Mouse (Mus musculus) G1E (cell line): ENCODE results near the gene Sh3rf3. TPM values are rescaled to one million over a fixed set of nuclear protein-coding genes. Genes with fewer than 3 reads are reported as not detected.
"Not testable (repeated sequence)": the region's sequence is repeated elsewhere in the genome, so short reads cannot be mapped to it uniquely, and the experiment has no call there.

Source experiments
- ATAC-seq: 2 replicates; pipeline ENCODE4 v1.8.0; 2016; ENCODE audit warnings: mild to moderate bottlenecking; ENCODE audit not compliant: insufficient number of reproducible peaks, poor library complexity, low FRiP score, severe bottlenecking; ENCODE audit errors: extremely low read depth
- DNase-seq: peaks from one replicate; pipeline ENCODE4 v3.0.0; 2012; ENCODE audit warnings: low spot score
- H3K27me3 ChIP-seq: 2 replicates; pipeline ENCODE4 v1.6.1; 2012; ENCODE audit warnings: mild to moderate bottlenecking, low read length, inconsistent platforms; ENCODE audit not compliant: insufficient read depth
- H3K36me3 ChIP-seq: replicated peaks from 2 replicates; pipeline ENCODE3; 2012; ENCODE audit warnings: mild to moderate bottlenecking, inconsistent platforms
- H3K4me1 ChIP-seq: 2 replicates; pipeline ENCODE4 v1.6.1; 2012; ENCODE audit warnings: low read depth, low read length, inconsistent platforms, mixed read lengths; ENCODE audit not compliant: insufficient read depth
- H3K4me3 ChIP-seq: 2 replicates; pipeline ENCODE4 v1.5.1; 2012; ENCODE audit warnings: low read depth, mild to moderate bottlenecking, inconsistent platforms, low read length, moderate library complexity, mixed read lengths
- H3K9me3 ChIP-seq: replicated peaks from 2 replicates; pipeline ENCODE4 v1.6.1; 2012; ENCODE audit warnings: inconsistent platforms
- CTCF ChIP-seq: IDR thresholded peaks from 2 replicates; pipeline ENCODE4 v1.5.1; 2012; ENCODE audit warnings: low read depth, low read length, inconsistent platforms, mixed read lengths
- GATA1 ChIP-seq: IDR thresholded peaks from 2 replicates; pipeline ENCODE4 v1.6.1; 2012; ENCODE audit warnings: borderline replicate concordance, low read length, inconsistent platforms, mixed read lengths
- GATA2 ChIP-seq: IDR thresholded peaks from 2 replicates; pipeline ENCODE4 v1.6.1; 2012; ENCODE audit warnings: low read depth, low read length, inconsistent platforms, borderline replicate concordance
- POLR2AphosphoS5 ChIP-seq: IDR thresholded peaks from 2 replicates; pipeline ENCODE4 v1.6.1; 2012; ENCODE audit warnings: low read depth, low read length, inconsistent platforms; ENCODE audit not compliant: insufficient replicate concordance
- TAL1 ChIP-seq: conservative IDR thresholded peaks from 2 replicates; pipeline ENCODE4 v1.6.1; 2012; ENCODE audit warnings: low read depth, low read length, inconsistent platforms, mixed read lengths
- polyA plus RNA-seq: library from polyadenylated mRNA; stranded (reverse); fragments of >175 nt; gene quantifications from 2 replicates; pipeline ENCODE4 v1.2.3, GENCODE M21; 2012
- total RNA-seq, 2 experiments: library from RNA; stranded (forward) in 1 of 2; stranded (reverse) in 1 of 2; fragments of 200-1000 nt in 1 of 2; fragments of >200 nt in 1 of 2; fragmentation: Nextera tagmentation in 1 of 2; gene quantifications; 2 replicates each; pipeline ENCODE4 v1.2.3; 2014 to 2017

Sh3rf3 gene
- total and polyA plus RNA-seq, 3 experiments = 0.22 TPM; not detected in 2

- H3K36me3 ChIP-seq = no peaks in the 10 kb centered on the region
- DNase-seq (no peak), ATAC-seq (no peak)
- no peaks in the 10 kb centered on the region for H3K4me1 ChIP-seq
- no peaks in the 10 kb centered on the region for H3K9me3 ChIP-seq
- TF ChIP-seq POLR2AphosphoS5 (no peak), CTCF (no peak), TAL1 (no peak), GATA2 (no peak), GATA1 (no peak)
- no peak overlapping the region for H3K4me3 ChIP-seq
- H3K27me3 ChIP-seq = no peaks in the 10 kb centered on the region
These were observed 264.8 kb downstream of the Sh3rf3 start for GRCm38 (mm10) chr10:59077909-59078308.

DNA sequence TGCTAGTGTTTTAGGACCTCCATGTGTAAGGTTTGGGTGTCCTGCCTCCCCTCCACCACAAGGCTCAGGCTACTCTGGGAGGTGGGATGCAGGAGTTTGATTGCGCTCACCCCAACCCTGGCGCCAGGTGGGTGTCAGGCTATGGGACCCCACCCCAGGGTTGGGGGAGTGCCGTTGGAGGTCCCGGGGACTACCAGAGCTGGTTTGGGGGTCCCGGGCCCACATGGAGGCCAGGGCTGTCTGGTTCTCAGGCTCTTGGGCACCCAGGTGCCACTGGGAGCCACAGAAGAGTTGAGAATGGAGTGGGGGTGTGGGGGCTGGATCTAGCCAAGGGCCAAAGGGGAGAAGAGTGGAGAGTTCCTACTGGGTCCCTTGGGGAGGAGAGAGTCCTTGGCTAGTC, 272.4 kb downstream of the Sh3rf3 start:
- ATAC-seq (no peak), DNase-seq (no peak)
- TF ChIP-seq POLR2AphosphoS5 = no peak
- Histone ChIP-seq H3K27me3 (no peaks in the 10 kb centered on the region), H3K36me3 (no peaks in the 10 kb centered on the region), H3K9me3 (no peaks in the 10 kb centered on the region), H3K4me3 (no peak overlapping the region), H3K4me1 (no peaks in the 10 kb centered on the region)

DNA sequence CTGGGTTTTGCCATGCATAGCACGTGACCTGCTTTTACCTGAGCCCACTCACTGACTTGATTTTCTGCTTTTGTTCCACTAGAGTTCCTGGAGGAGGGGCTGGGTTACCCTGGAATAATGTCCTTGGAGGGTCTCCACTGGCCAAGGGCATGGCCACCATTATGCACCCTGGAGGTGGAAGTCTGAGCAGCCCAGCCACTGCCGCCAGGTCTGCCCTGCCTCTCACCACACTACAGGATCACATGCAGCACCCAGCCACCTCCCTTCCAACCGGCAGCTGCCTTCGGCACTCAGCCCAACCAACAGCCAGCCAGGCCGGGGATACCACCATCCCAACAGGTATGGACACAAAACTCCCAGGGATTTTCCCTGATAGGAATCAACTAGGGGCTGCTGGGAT, 273.4 kb downstream of the Sh3rf3 start:
- Histone ChIP-seq H3K36me3 (no peaks in the 10 kb centered on the region), H3K4me3 (no peak overlapping the region), H3K9me3 (no peaks in the 10 kb centered on the region), H3K4me1 (no peaks in the 10 kb centered on the region), H3K27me3 (no peaks in the 10 kb centered on the region)
- ATAC-seq (no peak), DNase-seq (no peak)
- no peak for TF ChIP-seq CTCF
- TF ChIP-seq TAL1 = no peak
- no peak for TF ChIP-seq POLR2AphosphoS5

- no peak for ATAC-seq
- Histone ChIP-seq H3K9me3 (no peaks in the 10 kb centered on the region), H3K4me3 (no peak overlapping the region), H3K36me3 (no peaks in the 10 kb centered on the region), H3K4me1 (no peaks in the 10 kb centered on the region), H3K27me3 (no peaks in the 10 kb centered on the region)
- TF ChIP-seq GATA1 (no peak), CTCF (no peak), GATA2 (no peak), POLR2AphosphoS5 (no peak), TAL1 (no peak)
- DNase-seq = no peak
These were observed 276.9 kb downstream of the Sh3rf3 start for GRCm38 (mm10) chr10:59089861-59090621.

GRCm38 (mm10) chr10:59090622-59090971, 277.4 kb downstream of the Sh3rf3 start:
- H3K4me3 ChIP-seq = no peak overlapping the region
- H3K4me1 ChIP-seq = no peaks in the 10 kb centered on the region
- H3K36me3 ChIP-seq = no peaks in the 10 kb centered on the region
- TF ChIP-seq TAL1 = no peak
- TF ChIP-seq CTCF = no peak
- TF ChIP-seq GATA2 = no peak
- no peak for TF ChIP-seq POLR2AphosphoS5
- no peak for TF ChIP-seq GATA1
- ATAC-seq (no peak), DNase-seq (no peak)
- H3K27me3 ChIP-seq = no peaks in the 10 kb centered on the region
- H3K9me3 ChIP-seq = no peaks in the 10 kb centered on the region

DNA sequence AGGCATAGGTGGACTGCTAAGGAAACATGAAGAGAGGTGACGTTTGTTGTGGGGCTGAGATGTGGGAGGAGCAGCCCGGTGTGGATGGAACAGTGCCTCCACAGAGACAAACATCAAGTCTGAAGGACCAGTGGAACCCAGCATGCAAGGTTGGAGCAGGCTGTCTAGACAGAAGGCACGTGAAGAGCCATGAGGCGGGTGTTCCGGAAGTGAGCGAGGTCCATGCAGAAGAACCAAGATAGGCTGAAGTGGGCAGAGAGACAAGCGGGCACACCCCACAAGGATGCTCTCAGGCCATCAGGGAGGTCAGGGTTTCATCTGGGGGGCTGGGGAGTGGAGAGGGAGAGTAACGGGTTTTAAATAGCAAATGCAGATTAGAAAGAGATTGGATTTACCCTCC, 278.4 kb downstream of the Sh3rf3 start:
- Histone ChIP-seq H3K4me3 (no peak overlapping the region), H3K9me3 (no peaks in the 10 kb centered on the region), H3K27me3 (no peaks in the 10 kb centered on the region), H3K36me3 (no peaks in the 10 kb centered on the region), H3K4me1 (no peaks in the 10 kb centered on the region)
- DNase-seq = no peak
- ATAC-seq = no peak
- no peak for TF ChIP-seq CTCF
- TF ChIP-seq TAL1 = no peak
- TF ChIP-seq POLR2AphosphoS5 = no peak
- no peak for TF ChIP-seq GATA2
- no peak for TF ChIP-seq GATA1

DNA sequence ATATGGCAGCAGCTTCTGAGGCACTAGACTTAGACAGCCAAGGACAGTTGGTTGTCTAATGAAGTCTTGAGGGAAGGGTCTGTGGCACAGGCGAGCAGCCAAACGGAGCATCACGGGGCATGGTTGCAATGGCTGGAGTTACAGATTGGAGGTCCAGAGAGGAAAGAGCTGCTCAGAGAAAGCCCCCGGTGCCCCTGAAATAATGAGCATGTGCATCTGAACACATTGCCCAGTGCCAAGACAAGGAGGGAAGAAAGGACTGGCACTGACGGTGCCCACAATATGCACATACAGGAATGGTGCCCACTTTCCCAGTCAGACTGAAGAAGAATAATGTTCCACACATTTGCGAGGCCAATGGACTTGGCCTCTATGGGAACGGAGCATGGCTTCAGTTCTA, 278.8 kb downstream of the Sh3rf3 start:
- no peak for ATAC-seq
- Histone ChIP-seq H3K27me3 (no peaks in the 10 kb centered on the region), H3K36me3 (no peaks in the 10 kb centered on the region), H3K4me3 (no peak overlapping the region), H3K4me1 (no peaks in the 10 kb centered on the region), H3K9me3 (no peaks in the 10 kb centered on the region)
- no peak for DNase-seq
- no peak for TF ChIP-seq GATA2
- TF ChIP-seq GATA1 = no peak
- TF ChIP-seq POLR2AphosphoS5 = no peak
- no peak for TF ChIP-seq TAL1
- no peak for TF ChIP-seq CTCF

- not testable (repeated sequence) for H3K9me3 ChIP-seq, H3K4me1 ChIP-seq, ATAC-seq, H3K36me3 ChIP-seq, H3K4me3 ChIP-seq, DNase-seq, H3K27me3 ChIP-seq
These were observed 289.9 kb downstream of the Sh3rf3 start for GRCm38 (mm10) chr10:59103076-59103475.
